Mouse (Mus musculus) left cerebral cortex, postnatal 36 days (tissue): Measurements from ENCODE around the gene Kif24. TPM values are rescaled to one million over a fixed set of nuclear protein-coding genes. Genes with fewer than 3 reads are reported as not detected.

Experiments used
- DNase-seq, 2 experiments: peaks; one replicate each; pipeline ENCODE4 v3.0.0; 2021 to 2022; ENCODE audit warnings: low spot score in 2 of 2, mixed read lengths in 1 of 2
- intact Hi-C: fragments of 180-260 bp; cut with DNase I; formaldehyde crosslinking; loops from one replicate; pipeline ENCODE4 v1.15.1; 2025
- total RNA-seq, 2 experiments: library from RNA; stranded (reverse); gene quantifications; 2 replicates each; pipeline ENCODE4 v1.2.3; 2021

Gene Kif24
- total RNA-seq, 2 experiments from 2014 or later = 1.2 to 1.8 TPM

GRCm38 (mm10) chr4:41359358-41359757 is 105.3 kb downstream of the Kif24 start:
- DNase-seq = no peak
- intact Hi-C loops = no loop called here

GRCm38 (mm10) chr4:41358669-41359068 is 106.0 kb downstream of the Kif24 start:
- intact Hi-C loops = no loop called here
- DNase-seq = no peak

GRCm38 (mm10) chr4:41357154-41357553 is 107.5 kb downstream of the Kif24 start:
- DNase-seq = no peak
- intact Hi-C loops = no loop called here

GRCm38 (mm10) chr4:41353265-41353664 is 111.4 kb downstream of the Kif24 start:
- intact Hi-C loops = no loop called here
- no peak for DNase-seq

DNA sequence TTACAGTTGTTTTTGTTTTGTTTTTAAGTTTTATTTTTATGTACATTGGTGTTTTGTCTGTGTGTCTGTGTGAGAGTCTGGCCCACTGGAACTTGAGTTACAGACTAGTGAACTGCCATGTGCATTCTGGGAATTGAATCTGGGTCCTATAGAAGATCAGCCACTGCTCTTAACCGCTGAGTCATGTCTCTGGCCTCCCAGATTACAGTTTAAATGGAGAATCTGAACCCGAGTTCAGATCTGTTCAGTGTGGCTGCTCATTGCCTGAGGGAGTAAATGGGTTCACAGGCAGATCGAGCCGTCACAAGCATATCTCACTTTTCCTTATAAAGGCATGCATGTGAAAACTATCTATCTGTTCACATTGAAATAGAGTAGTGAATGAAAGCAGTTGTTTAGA is 111.9 kb downstream of the Kif24 start:
- DNase-seq = no peak
- intact Hi-C loops = no loop called here

- no peak for DNase-seq
- intact Hi-C loops = loop anchor here (2.0 to 5.0 kb wide), 2 partner anchors 34 to 43 kb away; partner anchors contain the start of gene Dcaf12
Observed at GRCm38 (mm10) chr4:41349199-41349591, 115.5 kb downstream of the Kif24 start.

- intact Hi-C loops = loop anchor here (2.0 to 5.0 kb wide), 2 partner anchors 34 to 44 kb away; partner anchors contain the start of gene Dcaf12
Observed at GRCm38 (mm10) chr4:41348584-41349198, 116.0 kb downstream of the Kif24 start, which contains the start of gene Ubap1. TSS of gene Ubap1 (plus strand) at chr4:41348996.

DNA sequence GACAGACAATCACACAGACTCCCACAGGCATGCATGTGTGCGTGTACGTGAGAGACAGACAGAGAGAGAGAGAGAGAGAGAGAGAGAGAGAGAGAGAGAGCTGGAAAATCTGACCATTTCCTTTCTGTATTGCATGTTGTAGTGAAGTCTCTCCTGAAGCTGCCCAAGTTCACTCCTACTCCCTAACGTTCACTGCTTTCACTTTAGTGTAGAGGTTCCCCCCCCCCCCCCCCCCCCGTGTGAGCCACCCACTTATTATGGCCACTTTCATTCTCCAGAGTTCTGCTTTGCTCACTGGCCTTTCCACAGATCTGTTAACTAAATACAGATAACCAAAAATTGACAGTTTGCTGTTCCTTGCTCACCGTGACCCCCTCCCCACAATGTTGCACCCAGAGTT is 116.8 kb downstream of the Kif24 start:
- intact Hi-C loops = loop anchor here (2.0 to 5.0 kb wide), 2 partner anchors 33 to 44 kb away; partner anchors contain the start of gene Dcaf12
- DNase-seq = no peak

More at GRCm38 (mm10) chr4:41348584-41349198, 116.0 kb downstream of the Kif24 start, which contains the start of gene Ubap1:
- peak; percentile 88 to 90 for DNase-seq

GRCm38 (mm10) chr4:41346011-41346410 is 118.7 kb downstream of the Kif24 start:
- intact Hi-C loops = loop anchor here (5.0 kb wide), 1 partner anchor 46 kb away; no protein-coding TSS in a partner anchor
- DNase-seq = no peak

- no peak for DNase-seq
- intact Hi-C loops = no loop called here
Observed at GRCm38 (mm10) chr4:41340912-41341550, 123.7 kb downstream of the Kif24 start.

Other genes starting within 250 kb of the Kif24 start
- gene Ubap2, start 189.7 kb downstream of the Kif24 start, total RNA-seq = 10 to 100 TPM; 36.9 to 43.3 TPM
- gene Dcaf12, start 150.0 kb downstream of the Kif24 start, total RNA-seq = 10 to 100 TPM; 41.9 to 43.5 TPM
- 10 to 100 TPM; 50.0 to 53.9 TPM for gene Ubap1, start 115.9 kb downstream of the Kif24 start, total RNA-seq
- gene Nudt2, start 264 bp upstream of the Kif24 start, total RNA-seq = 10 to 100 TPM; 27.1 to 30.1 TPM
- 10 to 100 TPM; 31.8 to 32.1 TPM for gene AI464131, start 38.2 kb upstream of the Kif24 start, total RNA-seq
- gene 1110017D15Rik, start 52.4 kb upstream of the Kif24 start, total RNA-seq = 1 to 10 TPM; 3.4 to 5.9 TPM
- 100 to 1,000 TPM; 194 to 219 TPM for gene Fam219a, start 104.7 kb upstream of the Kif24 start, total RNA-seq
- gene Dnaic1, start 104.9 kb upstream of the Kif24 start, total RNA-seq = 1 to 10 TPM; 9.4 to 10.0 TPM
- gene Enho, start 175.4 kb upstream of the Kif24 start, total RNA-seq = 10 to 100 TPM; 60.1 to 71.2 TPM
- 100 to 1,000 TPM; 106 to 115 TPM for gene Cntfr, start 232.2 kb upstream of the Kif24 start, total RNA-seq
- gene Il11ra1, start 235.1 kb upstream of the Kif24 start, total RNA-seq = 10 to 100 TPM; 35.6 to 39.2 TPM
- 10 to 100 TPM; 27.8 to 33.2 TPM for gene Rpp25l, start 248.6 kb upstream of the Kif24 start, total RNA-seq